Mouse (Mus musculus): ENCODE results near the gene Mob1b. TPM values are rescaled to one million over a fixed set of nuclear protein-coding genes. Genes with fewer than 3 reads are reported as not detected.
"Not testable (repeated sequence)": the region's sequence is repeated elsewhere in the genome, so short reads cannot be mapped to it uniquely, and the experiment has no call there.

The Mob1b gene
- total RNA-seq, 2 experiments from 2014 or later: 24.4 to 26.2 TPM

DNA sequence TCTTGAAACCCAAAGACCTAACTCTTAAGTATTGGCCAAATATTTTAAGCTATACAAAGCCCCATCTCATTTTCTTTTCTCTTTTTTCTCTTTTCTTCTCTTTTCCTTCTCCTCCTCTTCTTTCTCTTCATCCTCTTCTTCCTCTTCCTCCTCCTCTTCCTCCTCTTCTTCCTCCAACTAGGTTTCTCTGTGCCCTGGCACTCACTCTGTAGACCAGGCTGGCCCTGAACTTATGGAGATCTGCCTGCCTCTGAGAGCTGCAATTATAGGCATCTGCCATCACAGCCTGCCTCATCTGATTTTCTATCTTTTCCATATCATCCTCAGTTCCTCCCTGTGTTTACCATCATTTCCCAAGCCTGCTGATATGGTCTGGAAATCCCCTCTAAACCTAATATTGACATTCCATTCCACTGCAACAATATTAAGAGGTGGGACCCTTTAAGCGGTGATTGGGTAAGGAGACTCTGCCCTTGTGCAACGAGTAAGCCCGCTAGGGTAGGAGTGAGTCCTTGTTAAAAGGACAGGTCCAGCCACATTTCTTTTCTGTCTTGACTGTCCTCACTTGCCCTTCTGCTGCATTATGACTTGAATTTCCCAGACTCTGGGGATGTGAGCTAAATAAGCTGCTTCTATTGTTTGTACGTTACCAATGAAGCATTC lies 21.3 kb upstream of the Mob1b start:
- no peak for DNase-seq (ENCODE audit: low spot score in 2 of 2)

DNA sequence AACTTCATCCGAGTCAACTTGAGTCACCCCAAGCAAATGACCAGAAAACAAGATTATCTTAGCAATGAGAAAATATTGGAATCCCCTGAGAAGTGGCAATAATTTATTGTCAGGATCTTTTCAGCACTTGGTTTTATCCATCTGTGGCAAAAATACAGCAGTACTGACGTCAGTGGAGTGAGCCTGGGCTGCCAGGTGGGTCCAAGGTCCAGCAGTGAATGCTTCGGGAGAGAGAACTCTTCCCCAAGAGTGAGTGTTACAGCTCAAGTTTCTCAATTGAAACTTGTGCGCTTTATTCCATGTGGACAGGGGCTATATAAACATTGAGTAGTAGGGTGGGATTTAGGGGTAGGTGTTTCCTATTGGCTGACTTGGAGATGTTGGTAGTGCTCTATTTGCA lies 18.6 kb upstream of the Mob1b start:
- no peak for DNase-seq (ENCODE audit: low spot score in 2 of 2)

DNA sequence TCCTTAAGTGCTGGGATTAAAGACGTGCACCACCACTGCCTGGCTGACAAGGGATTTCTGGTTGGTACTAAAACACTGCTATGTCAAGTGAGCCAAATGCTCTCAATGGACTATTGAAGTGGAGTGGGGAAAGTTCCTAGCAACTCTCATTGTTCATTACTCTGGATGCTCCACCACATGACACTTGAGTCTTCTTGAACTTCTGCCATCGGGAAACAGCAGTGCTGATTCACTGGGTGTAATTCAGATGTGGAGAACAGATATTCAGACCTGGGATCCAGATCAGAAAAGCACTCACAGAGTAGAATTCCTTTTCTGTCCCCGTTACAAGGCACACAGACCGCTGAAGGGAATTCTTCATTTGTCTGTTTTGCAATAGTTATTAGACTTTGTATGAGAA lies 17.1 kb upstream of the Mob1b start:
- no peak for DNase-seq (ENCODE audit: low spot score in 2 of 2)

DNA sequence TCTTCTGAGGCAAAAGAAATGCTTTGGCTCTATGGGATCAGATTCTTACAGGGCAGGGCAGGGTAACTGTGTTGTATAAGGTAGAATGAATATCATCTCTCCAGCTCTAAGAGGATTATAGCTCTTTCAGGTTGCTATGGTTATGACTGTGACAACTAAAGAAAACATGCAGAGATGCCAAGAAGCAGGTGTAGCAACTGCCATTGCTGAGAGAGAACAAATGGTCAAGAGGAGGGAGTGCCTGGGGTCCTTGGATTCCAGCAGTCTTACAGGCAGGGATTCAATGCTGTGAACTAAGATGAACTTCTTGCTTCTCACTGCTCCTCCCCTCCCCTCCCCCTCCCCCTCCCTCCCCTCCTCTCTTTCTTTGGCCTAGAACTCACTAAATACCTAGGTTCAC lies 9.5 kb upstream of the Mob1b start:
- no peak for DNase-seq (ENCODE audit: low spot score in 2 of 2)

DNA sequence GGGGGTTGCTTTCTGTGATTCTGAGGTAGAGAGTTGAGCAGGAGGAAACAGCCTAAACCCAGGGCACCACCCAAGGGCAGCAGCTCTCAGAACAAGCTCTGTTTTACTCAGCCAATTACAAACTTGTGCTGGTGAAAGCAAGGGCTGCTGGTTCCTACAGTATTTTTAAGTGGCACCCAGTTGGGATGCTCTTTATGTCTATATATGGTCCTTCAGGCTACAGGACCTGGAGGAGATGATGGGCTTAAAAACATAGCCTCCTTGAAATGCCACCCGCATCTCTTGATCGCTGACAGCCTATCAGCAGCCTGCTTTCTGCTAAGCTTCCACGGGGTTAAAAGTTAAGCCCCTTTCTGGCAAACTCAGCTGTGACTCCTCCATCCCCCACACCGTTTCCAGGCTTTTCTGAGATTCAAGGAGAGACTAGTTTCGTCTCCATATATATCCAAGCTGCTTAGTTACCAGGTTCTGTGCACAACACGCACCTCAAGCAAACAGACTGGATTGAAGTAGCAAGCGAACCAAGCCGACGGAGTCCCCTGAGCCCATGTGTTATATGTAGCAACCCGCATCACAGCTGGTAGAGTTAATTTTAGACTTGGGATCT lies 8.9 kb upstream of the Mob1b start:
- no peak for DNase-seq (ENCODE audit: low spot score in 2 of 2)

- DNase-seq (ENCODE audit: low spot score in 2 of 2): no peak
These were observed 8.3 kb upstream of the Mob1b start for GRCm38 (mm10) chr5:88712328-88712727.

DNA sequence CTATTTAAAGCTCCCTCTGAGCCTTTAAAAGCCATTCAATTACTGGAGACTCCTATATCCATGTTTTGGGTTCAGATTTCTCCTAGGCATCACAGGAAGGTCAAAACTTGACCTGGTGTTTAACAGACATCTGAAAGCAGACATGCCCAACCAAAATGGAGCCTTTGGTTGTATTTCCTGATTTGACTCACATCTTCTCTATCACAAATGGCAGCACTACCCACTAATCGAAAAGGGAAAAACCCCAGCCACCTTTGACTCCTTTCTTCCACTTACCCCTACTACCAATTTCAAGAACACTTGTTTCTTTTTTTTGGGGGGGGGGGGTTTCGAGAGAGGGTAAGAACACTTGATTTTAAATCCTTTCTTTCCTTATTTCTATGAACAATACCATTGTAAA lies 3.7 kb upstream of the Mob1b start:
- no peak for DNase-seq (ENCODE audit: low spot score in 2 of 2)

- no peak for DNase-seq (ENCODE audit: low spot score in 2 of 2)
These were observed 384 bp downstream of the Mob1b start for GRCm38 (mm10) chr5:88721003-88721475.

- peak in 1 of 2 experiments; percentile 25 for DNase-seq (ENCODE audit: low spot score in 2 of 2)
These were observed 1.0 kb downstream of the Mob1b start for GRCm38 (mm10) chr5:88721565-88722212.

- peak; percentile 22 to 26 for DNase-seq (ENCODE audit: low spot score in 2 of 2)
These were observed 1.6 kb downstream of the Mob1b start for GRCm38 (mm10) chr5:88722213-88722600.

- DNase-seq (ENCODE audit: low spot score in 2 of 2): no peak
These were observed 3.4 kb downstream of the Mob1b start for GRCm38 (mm10) chr5:88724030-88724429.

DNA sequence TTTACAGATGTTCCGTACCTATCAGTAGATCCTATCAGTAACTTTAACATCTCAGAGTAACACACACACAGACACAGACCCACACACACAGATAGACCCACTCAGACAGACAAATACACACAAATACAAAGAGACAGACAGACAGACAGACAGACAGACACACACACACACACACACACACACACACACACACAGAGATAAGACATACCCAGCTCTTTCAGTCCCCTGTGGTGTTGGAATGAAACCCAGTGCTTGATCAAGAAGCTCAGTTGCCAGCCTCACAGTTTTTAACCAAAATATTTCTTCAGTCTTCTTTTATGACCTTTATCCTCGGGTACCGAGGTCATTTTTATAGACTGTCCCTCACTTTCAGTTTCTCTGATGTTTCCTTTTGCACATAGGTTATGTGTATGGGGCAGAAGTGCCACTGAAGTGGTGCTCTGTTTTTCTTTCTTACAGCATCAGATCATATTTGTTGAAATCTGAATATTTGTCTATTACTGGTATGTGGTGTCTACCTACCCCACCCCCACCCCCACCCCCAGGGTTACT lies 7.0 kb downstream of the Mob1b start:
- DNase-seq (ENCODE audit: low spot score in 2 of 2): no peak

DNA sequence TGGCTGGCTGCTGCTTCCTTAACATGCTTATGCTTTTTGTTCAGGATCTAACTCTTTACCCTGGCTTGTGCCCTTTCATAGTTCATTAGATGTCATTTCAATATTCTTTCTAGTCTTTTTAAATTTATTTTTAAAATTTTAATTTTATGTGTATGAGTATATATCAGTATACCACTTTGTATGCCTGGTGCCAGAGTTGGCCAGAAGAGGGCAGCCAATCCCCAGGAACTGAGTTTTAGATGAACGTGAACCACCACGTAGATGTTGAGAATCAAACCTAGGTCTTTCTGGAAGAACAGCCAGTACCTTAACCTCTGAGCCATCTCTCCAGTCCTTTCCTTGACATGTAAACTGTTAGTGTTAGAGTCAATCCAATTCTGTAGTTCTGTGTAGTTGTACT lies 14.1 kb downstream of the Mob1b start:
- no peak for DNase-seq (ENCODE audit: low spot score in 2 of 2)

DNA sequence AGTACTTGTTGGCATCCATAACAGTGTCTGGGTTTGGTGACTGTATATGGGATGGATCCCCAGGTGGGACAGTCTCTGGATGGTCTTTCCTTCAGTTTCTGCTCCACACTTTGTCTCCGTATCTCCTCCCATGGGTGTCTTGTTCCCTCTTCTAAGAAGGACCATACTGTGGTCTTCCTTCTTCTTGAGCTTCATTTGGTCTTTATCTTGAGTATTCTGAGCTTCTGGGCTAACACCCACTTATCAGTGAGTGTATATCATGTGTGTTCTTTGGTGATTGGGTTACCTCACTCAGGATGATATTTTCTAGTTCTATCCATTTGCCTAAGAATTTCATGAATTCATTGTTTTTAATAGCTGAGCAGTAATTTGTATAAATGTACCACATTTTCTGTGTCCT lies 20.4 kb downstream of the Mob1b start:
- not testable (repeated sequence) for DNase-seq (ENCODE audit: low spot score in 2 of 2)

- DNase-seq (ENCODE audit: low spot score in 2 of 2): no peak
These were observed 27.1 kb downstream of the Mob1b start for GRCm38 (mm10) chr5:88747774-88748173.

- DNase-seq (ENCODE audit: low spot score in 2 of 2): no peak
These were observed 32.5 kb downstream of the Mob1b start for GRCm38 (mm10) chr5:88753199-88753598.

- DNase-seq (ENCODE audit: low spot score in 2 of 2): no peak
These were observed 42.0 kb downstream of the Mob1b start for GRCm38 (mm10) chr5:88762611-88763010.

DNA sequence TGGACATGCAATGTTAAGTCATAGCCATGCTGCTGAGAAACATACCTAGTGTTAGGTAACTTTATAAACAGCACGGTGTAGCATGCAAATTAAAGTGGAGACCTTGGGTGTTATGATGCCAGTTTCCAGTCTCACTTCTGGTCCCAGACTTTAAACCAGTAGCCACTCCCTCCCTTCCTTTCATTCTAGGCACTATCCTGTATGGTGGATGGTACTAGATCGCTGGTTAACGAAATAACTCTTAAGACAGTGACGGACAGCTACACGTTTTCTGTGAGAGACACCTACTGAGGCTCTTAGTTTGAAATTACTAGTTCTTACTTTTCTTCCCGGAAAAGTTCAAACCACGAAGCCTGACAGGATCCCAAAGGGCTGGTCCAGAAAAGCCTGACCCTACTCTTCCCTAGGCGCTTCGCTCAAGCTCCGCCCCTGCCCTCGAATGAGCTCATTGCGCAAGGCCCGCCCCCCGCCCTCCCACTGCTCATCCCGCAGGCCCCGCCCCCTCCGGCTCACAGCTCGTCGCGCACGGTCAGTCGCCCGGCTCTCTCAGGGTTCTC lies 43.9 kb downstream of the Mob1b start:
- DNase-seq (ENCODE audit: low spot score in 2 of 2): no peak

DNA sequence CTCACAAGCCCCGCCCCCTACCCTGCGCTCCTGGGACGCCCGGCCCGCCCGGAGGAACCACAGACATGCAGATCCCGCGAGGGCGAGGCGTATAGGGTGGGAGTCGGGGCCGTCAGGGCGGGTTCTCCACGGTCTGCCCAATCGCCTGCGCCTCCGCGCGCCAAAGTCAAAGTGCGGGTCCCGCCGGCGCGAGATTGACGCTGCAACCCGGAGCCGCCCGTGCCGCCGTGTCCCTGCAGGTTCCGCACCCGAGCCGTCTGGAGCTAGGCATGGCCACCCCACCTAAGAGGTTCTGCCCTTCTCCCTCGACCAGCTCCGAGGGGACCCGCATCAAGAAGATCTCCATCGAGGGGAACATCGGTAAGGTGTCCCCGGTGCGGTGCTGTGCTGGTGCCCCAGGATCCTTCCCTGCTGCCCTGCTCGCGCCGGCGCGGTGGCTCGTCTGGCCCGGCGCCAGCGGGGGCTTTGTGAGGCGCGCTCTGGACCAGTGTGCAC lies 44.4 kb downstream of the Mob1b start, which contains the start of gene Dck:
Gene Dck, plus strand, starts transcription at position 10 of the 495 bp plus-strand sequence.
- peak; percentile 95 to 96 for DNase-seq (ENCODE audit: low spot score in 2 of 2)

DNA sequence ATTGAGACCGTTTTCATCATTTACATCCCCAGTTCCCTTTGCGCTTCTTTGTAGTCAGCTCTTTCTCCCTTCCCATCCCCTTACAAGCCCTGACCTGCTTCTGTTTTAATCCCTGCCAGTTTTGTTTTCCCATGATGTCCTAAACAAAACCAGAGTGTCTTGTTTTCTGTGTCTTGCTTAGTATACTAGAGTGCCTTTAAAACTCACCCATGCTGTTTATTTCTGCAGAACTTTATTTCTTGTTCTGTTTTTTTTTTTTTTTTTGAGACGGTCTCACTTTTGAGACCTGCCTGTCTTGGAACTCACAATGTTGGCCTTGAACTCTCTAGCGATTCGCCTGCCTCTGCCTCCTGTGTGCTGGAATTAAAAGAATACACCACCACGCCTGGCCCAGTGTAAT lies 44.9 kb downstream of the Mob1b start:
- no peak for DNase-seq (ENCODE audit: low spot score in 2 of 2)

GRCm38 (mm10) chr5:88766121-88766520 lies 45.5 kb downstream of the Mob1b start:
- DNase-seq (ENCODE audit: low spot score in 2 of 2): no peak

- no peak for DNase-seq (ENCODE audit: low spot score in 2 of 2)
These were observed 46.2 kb downstream of the Mob1b start for GRCm38 (mm10) chr5:88766863-88767262.

Measured in left cerebral cortex, adult 18-20 months (tissue).